ENCODE assay signal across 8 mouse cellular contexts in the genomic region with DNA sequence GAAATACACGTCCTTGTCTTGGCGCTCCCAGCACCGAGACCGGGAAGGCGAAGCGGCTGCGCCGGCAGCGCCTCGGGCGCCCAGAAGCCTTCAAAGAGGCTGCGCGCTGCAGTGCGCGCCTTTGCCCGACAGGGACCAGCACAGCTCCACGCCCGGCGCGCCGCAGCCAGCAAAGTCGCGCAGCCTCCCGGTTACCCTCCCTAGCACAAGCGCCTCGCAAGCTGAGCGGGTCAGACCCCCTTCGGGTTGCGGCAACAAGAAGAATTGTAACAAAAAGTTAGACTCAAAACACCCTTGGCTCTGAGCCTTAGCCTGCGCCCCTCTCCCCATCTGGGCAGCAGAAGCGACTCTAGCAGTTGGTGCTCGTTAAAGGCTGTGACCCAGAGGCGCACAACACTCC. TPM values are rescaled to one million over a fixed set of nuclear protein-coding genes. Genes with fewer than 3 reads are reported as not detected.
A peak's percentile ranks its signal among the peaks of the same experiment; 100 is the strongest.
DNase-seq lines count a peak whose midpoint lies in the region; ATAC-seq and TF ChIP-seq lines count a peak whose summit lies in the region.

No protein-coding gene starts in this region.

- TF ChIP-seq CTCF in kidney, adult 2 months (conservative IDR thresholded peaks at IDR 0.05; ENCODE audit: insufficient read depth, insufficient read length, low read depth, low read length): peak; percentile 63

- H3K9me3 ChIP-seq in embryonic facial prominence, embryonic 11.5 days (replicated peaks; ENCODE audit: control insufficient read depth, low read length): no peaks in the 10 kb centered on the region
- H3K9me3 ChIP-seq in liver, embryonic 11.5 days (ENCODE audit: control insufficient read depth, low read length): no peaks in the 10 kb centered on the region

- H3K36me3 ChIP-seq in embryonic facial prominence, embryonic 11.5 days (replicated peaks; ENCODE audit: control insufficient read depth, insufficient read depth, low read depth, low read length): no peaks in the 10 kb centered on the region
- no peaks in the 10 kb centered on the region for H3K36me3 ChIP-seq in kidney, adult 2 months (ENCODE audit: control insufficient read depth, insufficient read depth, low read length)
- no peaks in the 10 kb centered on the region for H3K36me3 ChIP-seq in liver, embryonic 11.5 days (ENCODE audit: control insufficient read depth, insufficient read depth, low read length)

- peaks cover 18% of the 10 kb centered on the region for H3K27me3 ChIP-seq in embryonic facial prominence, embryonic 11.5 days (ENCODE audit: control insufficient read depth, insufficient read depth, low read length)
- 0 out of 2 replicates have a peak, but pooled peaks cover 3% of the 10 kb centered on the region for H3K27me3 ChIP-seq in kidney, adult 2 months (replicated peaks; ENCODE audit: control insufficient read depth, insufficient read depth, low read length)
- peaks cover 85% of the 10 kb centered on the region for H3K27me3 ChIP-seq in liver, embryonic 11.5 days (replicated peaks; ENCODE audit: control insufficient read depth, insufficient read depth, low read length)

- H3K4me3 ChIP-seq in embryonic facial prominence, embryonic 11.5 days (ENCODE audit: low read depth, low read length): peak overlapping the region; percentile 75
- peak overlapping the region; percentile 73 for H3K4me3 ChIP-seq in kidney, adult 2 months (ENCODE audit: insufficient read depth, low read depth, low read length)
- peak overlapping the region; percentile 72 for H3K4me3 ChIP-seq in liver, embryonic 11.5 days (ENCODE audit: low read depth, low read length)

- peak overlapping the region; percentile 96 for H3K4me2 ChIP-seq in embryonic facial prominence, embryonic 11.5 days (ENCODE audit: low read depth, low read length)
- H3K4me2 ChIP-seq in liver, embryonic 11.5 days: peak overlapping the region; percentile 76

- 0 out of 2 replicates have a peak overlapping the region, but pooled peaks have one; percentile 20 for H3K27ac ChIP-seq in embryonic facial prominence, embryonic 11.5 days (replicated peaks; ENCODE audit: low read depth, low read length)
- H3K27ac ChIP-seq in kidney, adult 2 months (ENCODE audit: insufficient read depth, low read depth, low read length): no peak overlapping the region
- H3K27ac ChIP-seq in liver, embryonic 11.5 days (ENCODE audit: low read depth, low read length): peak overlapping the region; percentile 89

- peaks cover 6% of the 10 kb centered on the region for H3K4me1 ChIP-seq in embryonic facial prominence, embryonic 11.5 days (ENCODE audit: control insufficient read depth, insufficient read depth, low read length)
- H3K4me1 ChIP-seq in kidney, adult 2 months (ENCODE audit: control insufficient read depth, insufficient read depth, low read length): peaks cover 2% of the 10 kb centered on the region; the same call in 1 of the 2 replicates
- peaks cover 9% of the 10 kb centered on the region for H3K4me1 ChIP-seq in liver, embryonic 11.5 days (replicated peaks; ENCODE audit: control insufficient read depth, insufficient read depth, low read length)

- peak overlapping the region; percentile 74 for H3K9ac ChIP-seq in embryonic facial prominence, embryonic 11.5 days (replicated peaks; ENCODE audit: low read length)
- H3K9ac ChIP-seq in liver, embryonic 11.5 days (ENCODE audit: low read depth, low read length): peak overlapping the region; percentile 78

- no peak for TF ChIP-seq POLR2A in kidney, adult 2 months (IDR thresholded peaks at IDR 0.05; ENCODE audit: low read depth, low read length)

- DNase-seq in cerebellum, adult 11-12 months: peak; percentile 15
- no peak for DNase-seq in cerebellum, adult 9-11 months
- peak; percentile 92 for DNase-seq in embryonic facial prominence, embryonic 11.5 days (ENCODE audit: low spot score)
- DNase-seq in heart, adult 8-10 months (ENCODE audit: low spot score): peak; percentile 48
- DNase-seq in kidney, adult 2 months: peak; percentile 76
- peak; percentile 72 for DNase-seq in liver, embryonic 11.5 days (ENCODE audit: low spot score)
- peak; percentile 91 for DNase-seq in naive thymus-derived CD4-positive, alpha-beta T cell, adult 2 months (ENCODE audit: low read depth)
- peak; percentile 70 to 72 for DNase-seq in spleen, postnatal 36 days (ENCODE audit: low spot score in 2 of 2)

- under 1% methylated on average over 33 of the region's 33 CpGs for WGBS in embryonic facial prominence, embryonic 11.5 days
- under 1% methylated on average over 33 of the region's 33 CpGs for WGBS in kidney, adult 2 months
- WGBS in liver, embryonic 11.5 days: under 1% methylated on average over 33 of the region's 33 CpGs

- 0 out of 2 replicates have a peak, but pooled peaks have one; percentile 43 for ATAC-seq in embryonic facial prominence, embryonic 11.5 days (replicated peaks; ENCODE audit: insufficient number of reproducible peaks, low FRiP score, low TSS enrichment, low read depth)
- ATAC-seq in liver, embryonic 11.5 days (replicated peaks; ENCODE audit: low FRiP score): no peak

RNA-seq across cellular contexts. Expression of a gene that starts 1.6 kb away (rescaled TPM):
- 14.7 and 15.2 TPM in 2 replicates for polyA plus RNA-seq in embryonic facial prominence, embryonic 11.5 days (2014; fragmentation: Nextera tagmentation; extraction: Ambion mirVana)
- total RNA-seq in heart, adult 8-10 months (2022): 1 to 10 TPM in 1 of 4 experiments, under 1 TPM in 3; 0.66 to 1.0 (median 0.86) TPM
- polyA plus RNA-seq in kidney, adult 2 months (2012; rRNA removed): 6.7 and 7.2 TPM in 2 replicates
- 41.7 and 42.4 TPM in 2 replicates for polyA plus RNA-seq in liver, embryonic 11.5 days (2014; fragmentation: Nextera tagmentation; extraction: Ambion mirVana)
